In genomic region chr10:3359531-3359930, GRCm38 (mm10) we compare ENCODE assay signal across 26 mouse cellular contexts. TPM values are rescaled to one million over a fixed set of nuclear protein-coding genes. Genes with fewer than 3 reads are reported as not detected.
DNase-seq lines count a peak whose midpoint lies in the region; ATAC-seq and TF ChIP-seq lines count a peak whose summit lies in the region.
"Had no signal": no experiment of that assay in that cellular context is flagged by ENCODE, and none has a peak within 500 bp of the region (broad histone marks: within the 10 kb centered on the region; RNA-seq: fewer than 3 reads in every experiment).

No protein-coding gene starts in this region.

- H3K4me2 ChIP-seq in midbrain, postnatal 0 days (ENCODE audit: low read depth, low read length, poor library complexity, severe bottlenecking) = no peak overlapping the region
- no peak overlapping the region for H3K4me2 ChIP-seq in midbrain, embryonic 14.5 days (ENCODE audit: low read length)
- H3K4me2 ChIP-seq: embryonic facial prominence, embryonic 13.5 days; embryonic facial prominence, embryonic 15.5 days; forebrain, embryonic 12.5 days had no signal

- no peaks in the 10 kb centered on the region for H3K9me3 ChIP-seq in midbrain, postnatal 0 days (ENCODE audit: low read length)
- no peaks in the 10 kb centered on the region for H3K9me3 ChIP-seq in midbrain, embryonic 14.5 days (ENCODE audit: control insufficient read depth, low read length)
- H3K9me3 ChIP-seq: embryonic facial prominence, embryonic 13.5 days; embryonic facial prominence, embryonic 15.5 days; forebrain, embryonic 10.5 days; forebrain, embryonic 12.5 days had no signal

- ATAC-seq in midbrain, postnatal 0 days (ENCODE audit: low FRiP score) = no peak
- no peak for ATAC-seq in midbrain, embryonic 14.5 days (ENCODE audit: low FRiP score, low TSS enrichment)
- ATAC-seq: activated CD4-positive, CD25-positive, alpha-beta regulatory T cell, adult 4 months; forebrain, embryonic 14.5 days; forebrain, embryonic 16.5 days; Patski had no signal

- no peaks in the 10 kb centered on the region for H3K4me1 ChIP-seq in midbrain, postnatal 0 days (ENCODE audit: insufficient read depth, low read length)
- no peaks in the 10 kb centered on the region for H3K4me1 ChIP-seq in midbrain, embryonic 14.5 days (ENCODE audit: control insufficient read depth, insufficient read depth, low read length)
- H3K4me1 ChIP-seq: embryonic facial prominence, embryonic 15.5 days; forebrain, embryonic 10.5 days; forebrain, embryonic 12.5 days had no signal

- H3K9ac ChIP-seq in midbrain, postnatal 0 days (replicated peaks; ENCODE audit: low read length, poor library complexity, severe bottlenecking) = no peak overlapping the region
- H3K9ac ChIP-seq in midbrain, embryonic 14.5 days (replicated peaks; ENCODE audit: low read length) = no peak overlapping the region
- H3K9ac ChIP-seq: embryonic facial prominence, embryonic 13.5 days; embryonic facial prominence, embryonic 15.5 days; forebrain, embryonic 12.5 days had no signal

- 48% methylated on average over 1 of the region's 1 CpGs for WGBS in midbrain, postnatal 0 days
- WGBS in midbrain, embryonic 14.5 days = 64% methylated on average over 1 of the region's 1 CpGs

- TF ChIP-seq CTCF in midbrain, postnatal 0 days (IDR thresholded peaks at IDR 0.05) = no peak
- no peak for TF ChIP-seq CTCF in brain, embryonic 14.5 days (IDR thresholded peaks at IDR 0.05; ENCODE audit: borderline replicate concordance, extremely low read depth, insufficient read depth, insufficient read length)

- no peak overlapping the region for H3K4me3 ChIP-seq in midbrain, postnatal 0 days (ENCODE audit: low read depth, low read length)
- H3K4me3 ChIP-seq in midbrain, embryonic 14.5 days (replicated peaks; ENCODE audit: low read depth, low read length) = no peak overlapping the region
- H3K4me3 ChIP-seq: embryonic facial prominence, embryonic 13.5 days; embryonic facial prominence, embryonic 15.5 days; erythroblast, embryonic 14.5 days; forebrain, embryonic 10.5 days; forebrain, embryonic 12.5 days had no signal

- no peaks in the 10 kb centered on the region for H3K36me3 ChIP-seq in midbrain, postnatal 0 days (ENCODE audit: insufficient read depth, low read length)
- H3K36me3 ChIP-seq in midbrain, embryonic 14.5 days (ENCODE audit: control insufficient read depth, insufficient read depth, low read length) = no peaks in the 10 kb centered on the region
- H3K36me3 ChIP-seq: embryonic facial prominence, embryonic 13.5 days; embryonic facial prominence, embryonic 15.5 days; forebrain, embryonic 10.5 days; forebrain, embryonic 12.5 days had no signal

- no peak overlapping the region for H3K27ac ChIP-seq in midbrain, postnatal 0 days (ENCODE audit: low read depth, low read length)
- no peak overlapping the region for H3K27ac ChIP-seq in midbrain, embryonic 14.5 days (replicated peaks; ENCODE audit: low read depth, low read length)
- H3K27ac ChIP-seq: embryonic facial prominence, embryonic 13.5 days; embryonic facial prominence, embryonic 15.5 days; forebrain, embryonic 10.5 days; forebrain, embryonic 12.5 days had no signal

- peak; percentile 21 for DNase-seq in midbrain, postnatal 0 days (ENCODE audit: low spot score)
- DNase-seq in midbrain, embryonic 14.5 days = no peak
- DNase-seq in Muller cell, postnatal 12 days (ENCODE audit: inconsistent ontology term) = peak; percentile 82
- peak; percentile 4 for DNase-seq in brain, embryonic 14.5 days (ENCODE audit: low read depth)
- no peak for DNase-seq in retina, embryonic 14.5 days (ENCODE audit: low spot score)
- DNase-seq: adrenal gland, adult 8-10 months; adrenal gland, postnatal 14 days; adrenal gland, postnatal 36 days; cerebellum, adult 11 months; cerebellum, adult 18-20 months; cerebellum, adult 8-10 months; cerebellum, adult 9-11 months; cerebellum, postnatal 14 days; cerebellum, postnatal 36 days; embryo, embryonic 11 days had no signal

- H3K27me3 ChIP-seq in midbrain, postnatal 0 days (ENCODE audit: insufficient read depth, low read length) = no peaks in the 10 kb centered on the region
- no peaks in the 10 kb centered on the region for H3K27me3 ChIP-seq in midbrain, embryonic 14.5 days (ENCODE audit: control insufficient read depth, insufficient read depth, low read length)
- H3K27me3 ChIP-seq: forebrain, embryonic 12.5 days; Patski had no signal

- no peak for TF ChIP-seq POLR2A in brain, embryonic 14.5 days (IDR thresholded peaks at IDR 0.05; ENCODE audit: borderline replicate concordance, extremely low read depth, insufficient read depth, insufficient read length, poor library complexity, severe bottlenecking)

RNA-seq across cellular contexts. Expression of gene Ppp1r14c, which starts 6.3 kb away (rescaled TPM):
- total RNA-seq in midbrain, postnatal 0 days (2014; rRNA removed) = 62.1 and 66.5 TPM in 2 replicates
- 70.3 and 72.1 TPM in 2 replicates for polyA plus RNA-seq in midbrain, postnatal 0 days (2015; fragmentation: Nextera tagmentation; extraction: Ambion mirVana)
- 45.8 and 45.9 TPM in 2 replicates for polyA plus RNA-seq in midbrain, embryonic 14.5 days (2014; fragmentation: Nextera tagmentation; extraction: Ambion mirVana)
- polyA plus RNA-seq in brain, embryonic 14.5 days (2012; rRNA removed) = 19.0 and 25.5 TPM in 2 replicates
- total RNA-seq: common myeloid progenitor, adult 5-6 weeks; MEL had no signal
- polyA plus RNA-seq: activated CD4-positive, CD25-positive, alpha-beta regulatory T cell, adult 4 months; erythroblast, embryonic 14.5 days had no signal

Comparison
In these comparisons a context has a peak if more than half of its experiments do, and no peak if none do; other contexts are left out.
1. DNase-seq: peak in midbrain, postnatal 0 days (single experiment), Muller cell, postnatal 12 days (single experiment) and brain, embryonic 14.5 days (single experiment); none in midbrain, embryonic 14.5 days (single experiment) and retina, embryonic 14.5 days (single experiment).